Mouse (Mus musculus): ENCODE data around the gene Tkfc.
A peak's percentile ranks its signal among the peaks of the same experiment; 100 is the strongest.

Gene Tkfc

GRCm38 (mm10) chr19:10605293-10605900, at the start of gene Tkfc, which contains the start of gene Ddb1:
Tkfc (minus strand) TSS chr19:10605654.
Ddb1 (plus strand) TSS chr19:10605327.
- DNase-seq (ENCODE audit: low spot score in 2 of 2): peak; percentile 97 to 98

GRCm38 (mm10) chr19:10648156-10648555, 42.7 kb upstream of the Tkfc start:
- DNase-seq (ENCODE audit: low spot score in 2 of 2): no peak

GRCm38 (mm10) chr19:10645616-10646015, 40.2 kb upstream of the Tkfc start:
- DNase-seq (ENCODE audit: low spot score in 2 of 2): no peak

GRCm38 (mm10) chr19:10640589-10641378, 35.3 kb upstream of the Tkfc start:
- no peak for DNase-seq (ENCODE audit: low spot score in 2 of 2)

GRCm38 (mm10) chr19:10640080-10640479, 34.6 kb upstream of the Tkfc start:
- no peak for DNase-seq (ENCODE audit: low spot score in 2 of 2)

- no peak for DNase-seq (ENCODE audit: low spot score in 2 of 2)
Observed at GRCm38 (mm10) chr19:10637840-10638239, 32.4 kb upstream of the Tkfc start.

GRCm38 (mm10) chr19:10634872-10635318, 29.4 kb upstream of the Tkfc start:
- DNase-seq (ENCODE audit: low spot score in 2 of 2): peak; percentile 60 to 62

GRCm38 (mm10) chr19:10634106-10634871, 28.8 kb upstream of the Tkfc start, which contains the start of gene Vwce:
Vwce (plus strand) TSS chr19:10634213.
- no peak for DNase-seq (ENCODE audit: low spot score in 2 of 2)

GRCm38 (mm10) chr19:10608573-10609240, 3.3 kb upstream of the Tkfc start:
- DNase-seq (ENCODE audit: low spot score in 2 of 2): no peak

- DNase-seq (ENCODE audit: low spot score in 2 of 2): no peak
Observed at GRCm38 (mm10) chr19:10605901-10606622, 608 bp upstream of the Tkfc start.

- DNase-seq (ENCODE audit: low spot score in 2 of 2): no peak
Observed at GRCm38 (mm10) chr19:10604534-10604933, 920 bp downstream of the Tkfc start.

- no peak for DNase-seq (ENCODE audit: low spot score in 2 of 2)
Observed at GRCm38 (mm10) chr19:10603660-10604523, 1.6 kb downstream of the Tkfc start.

GRCm38 (mm10) chr19:10602787-10603186, 2.7 kb downstream of the Tkfc start:
- DNase-seq (ENCODE audit: low spot score in 2 of 2): peak; percentile 79 to 85

- no peak for DNase-seq (ENCODE audit: low spot score in 2 of 2)
Observed at GRCm38 (mm10) chr19:10602247-10602769, 3.1 kb downstream of the Tkfc start.

GRCm38 (mm10) chr19:10599648-10600047, 5.8 kb downstream of the Tkfc start:
- DNase-seq (ENCODE audit: low spot score in 2 of 2): no peak

- DNase-seq (ENCODE audit: low spot score in 2 of 2): no peak
Observed at GRCm38 (mm10) chr19:10598188-10598587, 7.3 kb downstream of the Tkfc start.

- DNase-seq (ENCODE audit: low spot score in 2 of 2): no peak
Observed at GRCm38 (mm10) chr19:10591659-10592377, 13.6 kb downstream of the Tkfc start.

GRCm38 (mm10) chr19:10590301-10590700, 15.2 kb downstream of the Tkfc start:
- no peak for DNase-seq (ENCODE audit: low spot score in 2 of 2)

Measured in right cerebral cortex, postnatal 36 days (tissue).